Mouse (Mus musculus) spleen, adult 2 months (tissue): ENCODE measurements around the gene Gm38100. TPM values are rescaled to one million over a fixed set of nuclear protein-coding genes. Genes with fewer than 3 reads are reported as not detected.
A peak's percentile ranks its signal among the peaks of the same experiment; 100 is the strongest.

Experiments used
- DNase-seq, 2 experiments: peaks; one replicate each; pipeline versions ENCODE4 v3.0.0 to v3.0.0-alpha.2; 2012 to 2021; ENCODE audit warnings: low spot score in 2 of 2, low read depth in 1 of 2
- H3K27ac ChIP-seq: fragments of 200-500 bp; 2 replicates; pipeline ENCODE4 v1.5.1; 2012; ENCODE audit warnings: low read length, inconsistent platforms; ENCODE audit not compliant: insufficient read depth
- H3K27me3 ChIP-seq: fragments of 200-500 bp; 2 replicates; pipeline ENCODE4 v1.6.1; 2012; ENCODE audit warnings: mild to moderate bottlenecking, moderate library complexity, low read length, inconsistent platforms; ENCODE audit not compliant: control insufficient read depth, insufficient read depth
- H3K36me3 ChIP-seq: fragments of 200-500 bp; 2 replicates; pipeline ENCODE4 v1.6.1; 2012; ENCODE audit warnings: mild to moderate bottlenecking, low read length, inconsistent platforms; ENCODE audit not compliant: control insufficient read depth, insufficient read depth
- H3K4me1 ChIP-seq: fragments of 200-500 bp; 2 replicates; pipeline ENCODE4 v1.6.1; 2011; ENCODE audit warnings: inconsistent platforms; ENCODE audit not compliant: control insufficient read depth, insufficient read depth, insufficient read length
- H3K4me3 ChIP-seq: fragments of 200-500 bp; 2 replicates; pipeline ENCODE4 v1.5.1; 2011; ENCODE audit warnings: mild to moderate bottlenecking, inconsistent platforms; ENCODE audit not compliant: insufficient read depth, insufficient read length; ENCODE audit errors: extremely low read depth
- CTCF ChIP-seq: fragments of 200-500 bp; IDR thresholded peaks from 2 replicates; pipeline ENCODE4 v1.5.1; 2011; ENCODE audit warnings: mild to moderate bottlenecking, inconsistent platforms; ENCODE audit not compliant: insufficient read depth, insufficient read length, insufficient replicate concordance; ENCODE audit errors: extremely low read depth
- POLR2A ChIP-seq: fragments of 200-500 bp; IDR thresholded peaks from 2 replicates; pipeline ENCODE4 v1.6.1; 2011; ENCODE audit warnings: low read depth, low read length, inconsistent platforms
- WGBS: fragments of 180-500 bp; shearing (Covaris S2); methylation state at CpG from one replicate; pipeline ENCODE4 v1.1.7; 2018; 5-methylcytosine and 5-hydroxymethylcytosine counted together
- polyA plus RNA-seq: library from polyadenylated mRNA; depleted of rRNA; stranded (reverse); fragments of >200 nt; gene quantifications from 2 replicates; pipeline ENCODE4 v1.2.3, GENCODE M21; 2012

Gene Gm38100
- polyA plus RNA-seq, 1 experiment: not detected

GRCm38 (mm10) chr1:175911207-175911606 lies 8.9 kb upstream of the Gm38100 start:
- DNase-seq: no peak
- H3K27me3 ChIP-seq: no peaks in the 10 kb centered on the region
- 82% methylated on average over 2 of the region's 2 CpGs for WGBS
- H3K36me3 ChIP-seq: no peaks in the 10 kb centered on the region
- H3K27ac ChIP-seq: no peak overlapping the region
- TF ChIP-seq POLR2A (no peak), CTCF (no peak)
- no peak overlapping the region for H3K4me3 ChIP-seq
- H3K4me1 ChIP-seq: no peaks in the 10 kb centered on the region

- TF ChIP-seq POLR2A: no peak
- no peak for TF ChIP-seq CTCF
- 82% methylated on average over 3 of the region's 3 CpGs for WGBS
- Histone ChIP-seq H3K27me3 (no peaks in the 10 kb centered on the region), H3K36me3 (no peaks in the 10 kb centered on the region), H3K27ac (no peak overlapping the region), H3K4me3 (no peak overlapping the region), H3K4me1 (no peaks in the 10 kb centered on the region)
- DNase-seq: no peak
Measured at GRCm38 (mm10) chr1:175912038-175912437, 8.1 kb upstream of the Gm38100 start.

GRCm38 (mm10) chr1:175913728-175914303 lies 6.3 kb upstream of the Gm38100 start:
- H3K4me3 ChIP-seq: no peak overlapping the region
- no peaks in the 10 kb centered on the region for H3K36me3 ChIP-seq
- no peaks in the 10 kb centered on the region for H3K27me3 ChIP-seq
- H3K27ac ChIP-seq: no peak overlapping the region
- no peaks in the 10 kb centered on the region for H3K4me1 ChIP-seq
- DNase-seq: no peak
- 67% methylated on average over 5 of the region's 5 CpGs for WGBS
- TF ChIP-seq CTCF (no peak), POLR2A (no peak)

- no peaks in the 10 kb centered on the region for H3K27me3 ChIP-seq
- 91% methylated on average over 8 of the region's 8 CpGs for WGBS
- H3K27ac ChIP-seq: no peak overlapping the region
- H3K4me1 ChIP-seq: no peaks in the 10 kb centered on the region
- no peak for TF ChIP-seq CTCF
- TF ChIP-seq POLR2A: no peak
- no peaks in the 10 kb centered on the region for H3K36me3 ChIP-seq
- no peak overlapping the region for H3K4me3 ChIP-seq
- DNase-seq: no peak
Measured at GRCm38 (mm10) chr1:175921091-175921490, 962 bp downstream of the Gm38100 start.

GRCm38 (mm10) chr1:175923848-175924787 lies 4.0 kb downstream of the Gm38100 start:
- Histone ChIP-seq H3K36me3 (no peaks in the 10 kb centered on the region), H3K4me3 (no peak overlapping the region), H3K27me3 (no peaks in the 10 kb centered on the region), H3K27ac (no peak overlapping the region), H3K4me1 (no peaks in the 10 kb centered on the region)
- 48% methylated on average over 7 of the region's 7 CpGs for WGBS
- TF ChIP-seq POLR2A: no peak
- TF ChIP-seq CTCF: peak; percentile 61; the same call in 1 of the 2 replicates
- peak; percentile 18 to 65 for DNase-seq

- DNase-seq: no peak
- Histone ChIP-seq H3K4me3 (no peak overlapping the region), H3K36me3 (no peaks in the 10 kb centered on the region), H3K27me3 (no peaks in the 10 kb centered on the region), H3K27ac (no peak overlapping the region), H3K4me1 (no peaks in the 10 kb centered on the region)
- TF ChIP-seq POLR2A (no peak), CTCF (no peak)
- WGBS: 86% methylated on average over 5 of the region's 5 CpGs
Measured at GRCm38 (mm10) chr1:175931391-175931790, 11.3 kb downstream of the Gm38100 start.

GRCm38 (mm10) chr1:175936282-175936737 lies 16.2 kb downstream of the Gm38100 start:
- no peaks in the 10 kb centered on the region for H3K27me3 ChIP-seq
- WGBS: 19% methylated on average over 11 of the region's 11 CpGs
- no peak overlapping the region for H3K4me3 ChIP-seq
- DNase-seq: peak; percentile 1 to 8
- H3K27ac ChIP-seq: no peak overlapping the region
- TF ChIP-seq POLR2A (no peak), CTCF (no peak)
- H3K36me3 ChIP-seq: no peaks in the 10 kb centered on the region
- no peaks in the 10 kb centered on the region for H3K4me1 ChIP-seq
